Mouse (Mus musculus) lung, adult 2 months (tissue): ENCODE data around the gene Zswim3. TPM values are rescaled to one million over a fixed set of nuclear protein-coding genes. Genes with fewer than 3 reads are reported as not detected.

Source experiments
- DNase-seq: peaks from one replicate; pipeline ENCODE4 v3.0.0; 2022
- H3K4me1 ChIP-seq: fragments of 200-500 bp; 2 replicates; pipeline ENCODE4 v1.6.1; 2011; ENCODE audit warnings: low read length; ENCODE audit not compliant: control insufficient read depth, insufficient read depth
- H3K4me3 ChIP-seq: fragments of 200-500 bp; replicated peaks from 2 replicates; pipeline ENCODE3; 2011; ENCODE audit warnings: low read depth, mild to moderate bottlenecking, control low read depth, low read length; ENCODE audit errors: extremely low read depth
- CTCF ChIP-seq: fragments of 200-500 bp; IDR thresholded peaks from 2 replicates; pipeline ENCODE4 v1.5.1; 2011; ENCODE audit warnings: mild to moderate bottlenecking, low read length, control low read depth; ENCODE audit not compliant: insufficient read depth
- POLR2A ChIP-seq: fragments of 200-500 bp; IDR thresholded peaks from 2 replicates; pipeline ENCODE4 v1.6.1; 2011; ENCODE audit warnings: low read depth, mild to moderate bottlenecking, control low read depth, low read length, borderline replicate concordance; ENCODE audit errors: extremely low read depth
- WGBS: fragments of 180-500 bp; shearing (Covaris S2); methylation state at CpG from one replicate; pipeline ENCODE4 v1.1.7; 2018; 5-methylcytosine and 5-hydroxymethylcytosine counted together
- polyA plus RNA-seq: library from polyadenylated mRNA; depleted of rRNA; stranded (reverse); fragments of >200 nt; gene quantifications from 2 replicates; pipeline ENCODE4 v1.2.3, GENCODE M21; 2012; rRNA removed

Zswim3 gene
- 3.1 and 3.8 TPM in 2 replicates for polyA plus RNA-seq

GRCm38 (mm10) chr2:164804533-164805331 is at the start of gene Zswim3, which contains the start of gene Acot8:
TSS of gene Zswim3 (plus strand) at chr2:164805098.
TSS of gene Acot8 (minus strand) at chr2:164804882.
- Histone ChIP-seq H3K4me1 (peaks cover 3% of the 10 kb centered on the region; the same call in 1 of the 2 replicates), H3K4me3 (peak within 1 kb of the TSS; percentile 95)
- DNase-seq, result peak; percentile 98
- WGBS, result under 1% methylated on average over 47 of the region's 47 CpGs
- TF ChIP-seq POLR2A (peak; percentile 88), CTCF (no peak)

DNA sequence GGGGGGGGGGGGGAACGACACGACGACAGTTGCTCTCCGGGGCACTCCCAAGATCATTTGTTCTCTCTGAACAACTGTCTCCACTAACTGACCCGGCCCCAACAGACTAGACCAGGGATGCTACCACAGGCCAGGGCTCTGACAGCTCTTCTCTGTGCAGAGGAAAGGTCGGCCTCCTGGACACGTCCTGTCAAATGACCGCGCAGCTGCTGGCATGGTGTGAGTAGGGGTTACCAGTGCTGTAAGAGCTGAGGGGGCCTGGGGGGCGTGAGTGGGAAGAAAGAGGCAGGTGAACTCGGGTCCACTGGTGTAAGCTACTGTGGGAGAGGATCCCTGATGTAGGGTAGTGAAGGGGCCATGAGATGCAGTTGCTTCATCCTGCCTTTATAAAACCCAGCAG is 47.1 kb upstream of the Zswim3 start:
- Histone ChIP-seq H3K4me3 (no peak overlapping the region), H3K4me1 (no peaks in the 10 kb centered on the region)
- TF ChIP-seq CTCF (no peak), POLR2A (no peak)
- DNase-seq, result no peak
- WGBS, result 89% methylated on average over 11 of the region's 11 CpGs

GRCm38 (mm10) chr2:164758692-164759091 is 46.2 kb upstream of the Zswim3 start:
- WGBS, result 63% methylated on average over 1 of the region's 1 CpGs
- no peaks in the 10 kb centered on the region for H3K4me1 ChIP-seq
- TF ChIP-seq POLR2A (no peak), CTCF (no peak)

DNA sequence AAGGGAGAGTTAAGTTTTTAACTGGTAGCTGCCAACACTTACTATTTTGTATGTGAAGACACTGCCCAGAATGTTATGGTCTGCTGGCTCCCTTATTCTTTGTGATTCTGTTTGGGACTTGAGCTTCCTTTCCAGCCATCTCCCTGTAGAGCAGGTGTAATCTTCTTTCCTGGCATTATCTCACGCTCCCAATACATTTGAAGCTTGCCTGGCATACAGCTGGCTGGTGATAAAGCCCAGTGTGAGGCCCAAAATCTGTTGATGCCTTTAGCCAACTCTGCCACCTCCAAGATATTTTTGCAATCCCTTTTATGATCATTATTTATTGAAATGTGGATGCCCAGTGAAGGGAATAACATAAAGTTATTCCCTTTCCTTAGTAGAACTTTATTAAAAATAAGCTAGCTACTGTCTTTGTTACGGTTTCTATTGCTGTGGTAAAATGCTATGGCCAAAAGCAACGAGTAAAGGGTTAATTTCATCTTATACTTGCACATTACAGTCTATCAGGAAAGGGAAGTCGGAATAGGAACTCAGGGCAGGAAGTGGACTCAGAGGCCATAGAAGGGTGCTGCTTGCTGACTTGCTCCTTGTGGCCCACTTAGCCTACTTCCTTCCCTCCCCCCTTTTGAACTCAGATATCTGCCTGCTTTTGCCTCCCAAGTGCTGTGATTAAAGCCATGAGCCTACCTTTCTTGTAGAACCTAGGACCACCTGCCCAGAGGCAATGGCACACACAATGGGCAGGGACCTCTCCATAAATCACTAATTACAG is 44.7 kb upstream of the Zswim3 start:
- 65% methylated on average over 4 of the region's 4 CpGs for WGBS
- DNase-seq, result no peak
- no peak for TF ChIP-seq CTCF
- no peak for TF ChIP-seq POLR2A
- Histone ChIP-seq H3K4me3 (no peak overlapping the region), H3K4me1 (no peaks in the 10 kb centered on the region)

More at GRCm38 (mm10) chr2:164758692-164759091, 46.2 kb upstream of the Zswim3 start:
- no peak for DNase-seq
- no peak overlapping the region for H3K4me3 ChIP-seq

DNA sequence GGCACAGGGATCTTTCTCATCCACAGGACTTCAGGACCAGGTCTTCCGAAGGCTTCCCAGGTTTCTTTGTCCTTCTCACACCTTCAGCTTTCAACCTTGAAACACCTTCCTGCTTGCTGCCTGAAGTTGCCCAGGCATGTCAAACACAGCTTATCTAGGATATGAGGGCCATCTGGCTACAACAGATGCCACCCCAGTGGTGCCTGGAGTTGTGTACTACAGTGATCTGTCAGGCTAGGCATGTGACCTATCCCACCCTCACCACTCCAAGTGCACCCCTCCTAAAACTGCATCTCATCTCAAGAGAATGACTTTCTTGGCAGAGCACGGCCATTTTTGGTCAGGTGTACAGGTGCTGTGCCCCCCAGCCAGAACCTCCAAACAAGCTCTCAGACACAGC is 43.4 kb upstream of the Zswim3 start:
- H3K4me3 ChIP-seq, result no peak overlapping the region
- no peak for TF ChIP-seq POLR2A
- TF ChIP-seq CTCF, result no peak
- no peaks in the 10 kb centered on the region for H3K4me1 ChIP-seq
- no peak for DNase-seq
- WGBS, result 87% methylated on average over 2 of the region's 2 CpGs

GRCm38 (mm10) chr2:164761971-164762370 is 42.9 kb upstream of the Zswim3 start:
- H3K4me1 ChIP-seq, result no peaks in the 10 kb centered on the region
- H3K4me3 ChIP-seq, result no peak overlapping the region
- WGBS, result 95% methylated on average over 4 of the region's 4 CpGs
- no peak for TF ChIP-seq POLR2A
- no peak for TF ChIP-seq CTCF
- no peak for DNase-seq

DNA sequence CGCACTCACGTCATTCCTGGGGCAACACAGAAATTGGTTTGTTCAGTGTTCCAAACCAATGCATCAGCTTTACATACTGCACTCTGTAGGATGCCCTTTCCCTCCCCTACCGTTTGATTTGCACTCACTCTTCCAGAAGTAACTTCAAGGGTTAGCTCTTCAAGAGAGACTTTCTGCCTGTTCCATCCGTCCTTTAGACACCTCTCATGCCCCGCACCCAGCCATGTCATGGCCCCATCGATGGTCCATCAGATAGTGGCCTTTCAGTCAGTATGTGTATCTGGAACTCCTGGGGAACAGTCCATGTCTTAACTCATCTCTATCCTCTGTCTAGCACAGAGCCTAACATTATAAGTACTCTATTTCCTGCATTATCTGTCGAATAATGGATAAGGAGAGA is 42.3 kb upstream of the Zswim3 start:
- Histone ChIP-seq H3K4me3 (no peak overlapping the region), H3K4me1 (no peaks in the 10 kb centered on the region)
- WGBS, result 81% methylated on average over 7 of the region's 7 CpGs

DNA sequence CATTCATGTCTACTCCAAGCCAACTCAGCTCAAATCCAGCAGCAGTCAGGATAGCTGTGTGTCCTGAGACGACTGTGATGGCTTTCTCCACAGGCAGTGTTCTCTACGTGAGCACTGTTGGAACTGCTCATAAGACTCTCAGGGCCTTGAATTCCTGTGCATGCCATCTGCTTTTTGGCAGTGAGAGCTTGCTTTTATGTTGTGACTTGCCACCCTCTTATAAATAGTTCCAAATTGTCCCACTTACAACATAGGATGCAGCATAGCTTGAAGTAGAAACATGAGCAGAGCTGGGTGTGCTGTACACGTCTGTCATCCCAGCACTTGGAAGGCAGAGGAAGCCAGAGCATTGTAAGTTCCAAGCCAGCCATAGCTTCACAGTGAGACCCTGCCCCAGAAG is 39.1 kb upstream of the Zswim3 start:
- no peak overlapping the region for H3K4me3 ChIP-seq
- TF ChIP-seq CTCF (no peak), POLR2A (no peak)
- no peak for DNase-seq
- 82% methylated on average over 3 of the region's 3 CpGs for WGBS
- no peaks in the 10 kb centered on the region for H3K4me1 ChIP-seq

More for the DNA sequence above, 42.3 kb upstream of the Zswim3 start:
- no peak for TF ChIP-seq CTCF
- no peak for DNase-seq

DNA sequence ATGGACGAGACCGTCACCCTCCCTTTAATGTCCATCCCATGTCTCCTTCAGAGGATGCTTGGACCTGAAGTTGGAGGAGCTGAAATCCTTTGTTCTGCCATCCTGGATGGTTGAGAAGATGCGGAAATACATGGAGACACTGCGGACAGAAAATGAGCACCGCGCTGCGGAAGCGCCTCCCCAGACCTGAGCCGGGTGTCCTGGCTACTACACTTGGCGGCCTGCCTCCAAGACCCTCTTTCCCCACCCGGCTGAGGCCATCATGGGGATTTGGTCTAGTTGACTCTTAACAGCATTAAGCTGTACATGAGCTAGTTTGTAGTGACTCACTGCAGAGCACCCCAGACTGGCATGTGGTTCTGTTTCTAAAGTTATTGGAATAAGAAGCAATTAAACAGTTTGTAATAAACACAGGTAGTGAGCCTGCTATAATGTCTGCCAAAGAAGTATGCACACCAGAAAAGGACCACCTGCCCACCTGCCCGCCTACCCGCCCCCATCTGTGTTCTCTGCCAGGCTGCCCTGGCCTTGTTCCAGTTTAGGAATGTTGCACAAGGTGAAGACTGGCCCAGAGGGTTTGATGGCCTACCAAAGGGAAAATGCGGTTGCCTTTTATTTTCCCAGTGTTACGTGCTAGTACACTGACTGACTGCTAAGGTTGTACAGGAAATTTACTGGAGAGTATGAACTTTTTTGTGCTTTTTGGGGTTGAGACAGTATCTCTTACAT is 36.9 kb upstream of the Zswim3 start:
- Histone ChIP-seq H3K4me1 (no peaks in the 10 kb centered on the region), H3K4me3 (no peak overlapping the region)
- 89% methylated on average over 15 of the region's 15 CpGs for WGBS
- TF ChIP-seq CTCF (no peak), POLR2A (no peak)
- DNase-seq, result no peak
